Mouse (Mus musculus) CH12.LX (cell line): ENCODE measurements at regions not wholly inside any gene's neighbourhood (a gene's known extent, or its start where the extent isn't known, plus 50 kb on each side); places are given as distances from the start of the nearest gene placed in this dataset.

Experiments
- DNase-seq: peaks from one replicate; pipeline ENCODE4 v3.0.0-alpha.2; 2013; ENCODE audit errors: extremely low read depth
- H3K27ac ChIP-seq: 2 replicates; pipeline ENCODE4 v1.5.1; 2012; ENCODE audit warnings: low read depth, mild to moderate bottlenecking, control low read depth, moderate library complexity; ENCODE audit not compliant: insufficient read depth
- H3K27me3 ChIP-seq: replicated peaks from 2 replicates; pipeline ENCODE3; 2012; ENCODE audit warnings: inconsistent platforms
- H3K36me3 ChIP-seq, 2 experiments: replicated peaks in 1 of 2; 2 replicates each; pipeline versions ENCODE3 to v1.6.1; 2012; ENCODE audit warnings: inconsistent platforms in 1 of 2, low read length in 1 of 2, mild to moderate bottlenecking in 1 of 2, mixed read lengths in 1 of 2, moderate library complexity in 1 of 2; ENCODE audit not compliant: control insufficient read depth in 1 of 2, insufficient read depth in 1 of 2
- H3K4me1 ChIP-seq, 2 experiments: 2 replicates each; pipeline ENCODE4 v1.6.1; 2012; ENCODE audit warnings: inconsistent platforms in 1 of 2, moderate library complexity in 1 of 2; ENCODE audit not compliant: insufficient read depth in 2 of 2, control insufficient read depth in 1 of 2
- H3K4me2 ChIP-seq: 2 replicates; pipeline ENCODE4 v1.6.1; 2012; ENCODE audit warnings: low read depth, mild to moderate bottlenecking, control low read depth; ENCODE audit not compliant: poor library complexity, insufficient read depth, severe bottlenecking
- H3K4me3 ChIP-seq, 3 experiments: fragments of 150-350 bp in 1 of 3; sonication (generic) in 1 of 3; replicated peaks in 1 of 3; 2 replicates each; pipeline versions ENCODE3 to v1.5.1; 2011 to 2012; ENCODE audit warnings: low read depth in 2 of 3, low read length in 2 of 3, mild to moderate bottlenecking in 2 of 3, moderate library complexity in 2 of 3, control low read depth in 1 of 3, improper control_type of control experiment in 1 of 3, inconsistent platforms in 1 of 3, mixed read lengths in 1 of 3; ENCODE audit not compliant: poor library complexity in 1 of 3
- H3K79me2 ChIP-seq: replicated peaks from 2 replicates; pipeline ENCODE4 v1.6.1; 2012; ENCODE audit warnings: mild to moderate bottlenecking, moderate library complexity; ENCODE audit not compliant: control insufficient read depth, poor library complexity, insufficient read depth, severe bottlenecking; ENCODE audit errors: extremely low read depth
- H3K9ac ChIP-seq: 2 replicates; pipeline ENCODE4 v1.6.1; 2012; ENCODE audit warnings: low read depth, mild to moderate bottlenecking, control low read depth, moderate library complexity; ENCODE audit not compliant: insufficient read depth
- H3K9me3 ChIP-seq: replicated peaks from 2 replicates; pipeline ENCODE3; 2012; ENCODE audit warnings: low read length, inconsistent platforms, mixed read lengths
- CHD1 ChIP-seq: IDR thresholded peaks from 2 replicates; pipeline ENCODE4 v1.6.1; 2012; ENCODE audit warnings: low read depth, low read length, improper control_type of control experiment, inconsistent platforms
- CHD2 ChIP-seq: IDR thresholded peaks from 2 replicates; pipeline ENCODE4 v1.6.1; 2011; ENCODE audit warnings: low read length, improper control_type of control experiment
- CTCF ChIP-seq, 2 experiments: IDR thresholded peaks in 1 of 2; conservative IDR thresholded peaks in 1 of 2; 2 replicates each; pipeline ENCODE4 v1.5.1; 2011 to 2012; ENCODE audit warnings: low read depth in 2 of 2, low read length in 2 of 2, improper control_type of control experiment in 1 of 2, inconsistent platforms in 1 of 2, mild to moderate bottlenecking in 1 of 2, moderate library complexity in 1 of 2
- E2F4 ChIP-seq: IDR thresholded peaks from 2 replicates; pipeline ENCODE4 v1.6.1; 2011; ENCODE audit warnings: low read depth, low read length, improper control_type of control experiment; ENCODE audit not compliant: insufficient replicate concordance
- EP300 ChIP-seq: IDR thresholded peaks from 2 replicates; pipeline ENCODE4 v1.6.1; 2011; ENCODE audit warnings: low read length, improper control_type of control experiment
- ETS1 ChIP-seq: conservative IDR thresholded peaks from 2 replicates; pipeline ENCODE4 v1.6.1; 2012; ENCODE audit warnings: low read depth, mild to moderate bottlenecking, inconsistent platforms, low read length, improper control_type of control experiment, moderate library complexity
- GABPA ChIP-seq: IDR thresholded peaks from 2 replicates; pipeline ENCODE4 v1.6.1; 2012; ENCODE audit warnings: low read depth, low read length, improper control_type of control experiment, inconsistent platforms; ENCODE audit not compliant: insufficient replicate concordance
- HCFC1 ChIP-seq: IDR thresholded peaks from 2 replicates; pipeline ENCODE4 v1.6.1; 2012; ENCODE audit warnings: low read depth, mild to moderate bottlenecking, inconsistent platforms, low read length, improper control_type of control experiment
- JUN ChIP-seq: IDR thresholded peaks from 2 replicates; pipeline ENCODE4 v1.6.1; 2011; ENCODE audit warnings: low read depth, mild to moderate bottlenecking, low read length, improper control_type of control experiment, moderate library complexity; ENCODE audit not compliant: insufficient read depth
- KAT2A ChIP-seq: IDR thresholded peaks from 2 replicates; pipeline ENCODE4 v1.6.1; 2012; ENCODE audit warnings: low read length, improper control_type of control experiment, inconsistent platforms; ENCODE audit not compliant: insufficient replicate concordance
- NELFE ChIP-seq: IDR thresholded peaks from 2 replicates; pipeline ENCODE4 v1.6.1; 2011; ENCODE audit warnings: low read depth, low read length, improper control_type of control experiment
- POLR2AphosphoS2 ChIP-seq: IDR thresholded peaks from 2 replicates; pipeline ENCODE4 v1.6.1; 2011; ENCODE audit warnings: low read depth, low read length, improper control_type of control experiment
- RAD21 ChIP-seq: IDR thresholded peaks from 2 replicates; pipeline ENCODE4 v1.6.1; 2011; ENCODE audit warnings: low read depth, mild to moderate bottlenecking, low read length, improper control_type of control experiment, moderate library complexity
- SMC3 ChIP-seq: IDR thresholded peaks from 2 replicates; pipeline ENCODE4 v1.6.1; 2011; ENCODE audit warnings: low read depth, low read length, improper control_type of control experiment
- TCF12 ChIP-seq: IDR thresholded peaks from 2 replicates; pipeline ENCODE4 v1.6.1; 2014; ENCODE audit warnings: low read depth, mild to moderate bottlenecking, inconsistent platforms, low read length, improper control_type of control experiment
- USF1 ChIP-seq: IDR thresholded peaks from 2 replicates; pipeline ENCODE4 v1.6.1; 2014; ENCODE audit warnings: low read depth, mild to moderate bottlenecking, inconsistent platforms, low read length, improper control_type of control experiment
- dilution Hi-C: fragments of 300-500 bp; cut with MboI; formaldehyde crosslinking; loops from 2 replicates; pipeline ENCODE4 v1.14.3; 2020; ENCODE audit warnings: low sequenced_read_pairs; ENCODE audit not compliant: extremely low pct_unique_long_range_greater_than_20kb, extremely low pct_ligation_motif_present
- in situ Hi-C: fragments of 300-500 bp; cut with MboI; formaldehyde crosslinking; loops from 3 replicates; pipeline ENCODE4 v1.14.3; 2019; ENCODE audit warnings: low sequenced_read_pairs, low pct_ligation_motif_present, low pct_unique_long_range_greater_than_20kb, mixed read lengths

GRCm38 (mm10) chr2:148162562-148162961 lies 115.8 kb upstream of the Foxa2 start:
- Histone ChIP-seq H3K27ac (no peak overlapping the region), H3K27me3 (peaks cover 41% of the 10 kb centered on the region), H3K4me1 (no peaks in the 10 kb centered on the region), H3K36me3 (no peaks in the 10 kb centered on the region), H3K4me3 (no peak overlapping the region), H3K79me2 (no peaks in the 10 kb centered on the region), H3K9ac (no peak overlapping the region), H3K4me2 (no peak overlapping the region), H3K9me3 (no peaks in the 10 kb centered on the region)
- in situ Hi-C loops (no loop called here), dilution Hi-C loops (no loop called here)
- DNase-seq: no peak
- TF ChIP-seq KAT2A (no peak), NELFE (no peak), JUN (no peak), ETS1 (no peak), GABPA (no peak)

- Histone ChIP-seq H3K27ac (no peak overlapping the region), H3K4me1 (no peaks in the 10 kb centered on the region), H3K27me3 (peaks cover 35% of the 10 kb centered on the region), H3K9me3 (no peaks in the 10 kb centered on the region), H3K79me2 (no peaks in the 10 kb centered on the region), H3K36me3 (no peaks in the 10 kb centered on the region), H3K9ac (no peak overlapping the region), H3K4me3 (no peak overlapping the region), H3K4me2 (no peak overlapping the region)
- in situ Hi-C loops: no loop called here
- dilution Hi-C loops: no loop called here
- no peak for TF ChIP-seq POLR2AphosphoS2
- no peak for TF ChIP-seq CHD2
- TF ChIP-seq KAT2A: no peak
- TF ChIP-seq CHD1: no peak
- TF ChIP-seq SMC3: no peak
- no peak for TF ChIP-seq E2F4
- no peak for TF ChIP-seq USF1
- no peak for TF ChIP-seq JUN
- no peak for DNase-seq
Measured at GRCm38 (mm10) chr2:148171113-148171512, 124.3 kb upstream of the Foxa2 start.

- in situ Hi-C loops (no loop called here), dilution Hi-C loops (no loop called here)
Measured at GRCm38 (mm10) chr2:148171699-148172098, 124.9 kb upstream of the Foxa2 start.

More at GRCm38 (mm10) chr2:148171699-148172098, 124.9 kb upstream of the Foxa2 start:
- no peaks in the 10 kb centered on the region for H3K36me3 ChIP-seq
- no peak overlapping the region for H3K4me2 ChIP-seq
- H3K27me3 ChIP-seq: peaks cover 40% of the 10 kb centered on the region
- no peak overlapping the region for H3K4me3 ChIP-seq
- H3K9me3 ChIP-seq: no peaks in the 10 kb centered on the region
- no peaks in the 10 kb centered on the region for H3K4me1 ChIP-seq
- H3K79me2 ChIP-seq: no peaks in the 10 kb centered on the region
- no peak for TF ChIP-seq CTCF (conservative IDR thresholded peaks at IDR 0.05 in 1 of 2, IDR thresholded peaks at IDR 0.05 in 1 of 2; ENCODE audit: low read depth in 2 of 2, low read length in 2 of 2)
- TF ChIP-seq EP300: no peak
- no peak for TF ChIP-seq HCFC1
- no peak for TF ChIP-seq TCF12
- TF ChIP-seq RAD21: no peak
- DNase-seq: no peak
- no peak overlapping the region for H3K27ac ChIP-seq
- H3K9ac ChIP-seq: no peak overlapping the region
